Mouse (Mus musculus) ES-E14 (cell line): Measurements from ENCODE around the gene Zfhx3. TPM values are rescaled to one million over a fixed set of nuclear protein-coding genes. Genes with fewer than 3 reads are reported as not detected.

Experiments used
- DNase-seq: peaks from one replicate; pipeline ENCODE4 v3.0.0-alpha.2; 2013; ENCODE audit warnings: low read depth, low spot score
- H3K27ac ChIP-seq: 2 replicates; pipeline ENCODE4 v1.5.1; 2012; ENCODE audit warnings: low read depth, mild to moderate bottlenecking, low read length, moderate library complexity, mixed read lengths; ENCODE audit not compliant: poor library complexity, insufficient read depth, severe bottlenecking
- H3K36me3 ChIP-seq: 2 replicates; pipeline ENCODE4 v1.6.1; 2012; ENCODE audit warnings: mild to moderate bottlenecking, low read length, moderate library complexity, mixed read lengths; ENCODE audit not compliant: control insufficient read depth, poor library complexity, insufficient read depth, severe bottlenecking
- H3K4me1 ChIP-seq, 2 experiments: fragments of 150-350 bp in 1 of 2; sonication (generic) in 1 of 2; 2 replicates each; pipeline ENCODE4 v1.6.1; 2012; ENCODE audit warnings: low read length in 2 of 2, mild to moderate bottlenecking in 1 of 2, mixed read lengths in 1 of 2; ENCODE audit not compliant: control insufficient read depth in 2 of 2, insufficient read depth in 2 of 2, poor library complexity in 1 of 2
- H3K4me3 ChIP-seq, 2 experiments: fragments of 150-350 bp in 1 of 2; sonication (generic) in 1 of 2; 2 replicates each; pipeline ENCODE4 v1.5.1; 2012; ENCODE audit warnings: low read length in 2 of 2, low read depth in 1 of 2, mild to moderate bottlenecking in 1 of 2, mixed read lengths in 1 of 2; ENCODE audit not compliant: insufficient read depth in 1 of 2, poor library complexity in 1 of 2, severe bottlenecking in 1 of 2
- H3K9ac ChIP-seq: 2 replicates; pipeline ENCODE4 v1.6.1; 2012; ENCODE audit warnings: low read depth, mild to moderate bottlenecking, low read length, mixed read lengths; ENCODE audit not compliant: poor library complexity, insufficient read depth, severe bottlenecking
- H3K9me3 ChIP-seq: fragments of 150-350 bp; sonication (generic); 2 replicates; pipeline ENCODE4 v1.6.1; 2012; ENCODE audit warnings: low read depth, mild to moderate bottlenecking, low read length; ENCODE audit not compliant: control insufficient read depth, insufficient read depth
- CHD2 ChIP-seq: IDR thresholded peaks from 2 replicates; pipeline ENCODE4 v1.6.1; 2014; ENCODE audit warnings: mild to moderate bottlenecking, low read depth, low read length, inconsistent platforms
- HCFC1 ChIP-seq: IDR thresholded peaks from 2 replicates; pipeline ENCODE4 v1.6.1; 2012; ENCODE audit warnings: low read length, inconsistent platforms, borderline replicate concordance; ENCODE audit not compliant: insufficient read depth
- MAFK ChIP-seq: IDR thresholded peaks from 2 replicates; pipeline ENCODE4 v1.6.1; 2014; ENCODE audit warnings: mild to moderate bottlenecking, low read depth, low read length, inconsistent platforms; ENCODE audit not compliant: insufficient read depth
- ZC3H11A ChIP-seq: IDR thresholded peaks from 2 replicates; pipeline ENCODE4 v1.6.1; 2012; ENCODE audit warnings: low read depth, mild to moderate bottlenecking, inconsistent platforms, low read length, borderline replicate concordance
- ZNF384 ChIP-seq: IDR thresholded peaks from 2 replicates; pipeline ENCODE4 v1.6.1; 2012; ENCODE audit warnings: low read depth, low read length, inconsistent platforms
- in situ Hi-C, 2 experiments: fragments of 600-800 bp; cut with MboI; formaldehyde crosslinking; loops; one replicate each; pipeline ENCODE4 v1.15.1; 2025; ENCODE audit warnings: low sequenced_read_pairs in 2 of 2, inconsistent platforms in 1 of 2; ENCODE audit not compliant: unreplicated experiment in 2 of 2
- total RNA-seq: library from RNA; depleted of rRNA; stranded (reverse); fragments of 300-350 nt; gene quantifications from 2 replicates; pipeline ENCODE4 v1.2.3, GENCODE M21; 2012

The Zfhx3 gene
- total RNA-seq, 1 experiment: 8.8 TPM

DNA sequence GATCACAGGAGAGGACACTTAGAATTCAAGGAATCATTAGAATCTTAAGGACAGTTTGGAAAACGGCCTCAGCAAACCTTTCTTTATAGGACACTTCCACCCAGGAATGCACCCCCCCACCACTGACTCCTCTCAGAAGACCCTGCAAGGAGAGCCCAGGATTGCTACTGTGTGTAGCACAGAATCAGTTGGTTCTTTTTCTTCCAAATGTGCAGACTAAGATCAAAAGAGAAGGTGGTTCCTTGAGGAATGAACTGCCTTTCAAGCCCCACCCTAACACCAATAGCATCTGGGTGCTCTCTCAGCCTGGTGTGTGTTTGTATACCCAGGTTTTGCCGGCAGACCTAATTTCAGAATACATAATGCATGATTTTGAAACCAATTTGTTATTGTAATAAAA is 279.6 kb downstream of the Zfhx3 start:
- no peak for DNase-seq
- no peaks in the 10 kb centered on the region for H3K36me3 ChIP-seq
- 0 out of 4 replicates have a peak, but pooled peaks cover 0 to 2% of the 10 kb centered on the region in 2 experiments for H3K4me1 ChIP-seq
- no peaks in the 10 kb centered on the region for H3K9me3 ChIP-seq
- TF ChIP-seq ZNF384 (no peak), MAFK (no peak), ZC3H11A (no peak), CHD2 (no peak), HCFC1 (no peak)
- no peak overlapping the region for H3K4me3 ChIP-seq
- no peak overlapping the region for H3K9ac ChIP-seq
- in situ Hi-C loops: no loop called here
- no peak overlapping the region for H3K27ac ChIP-seq

DNA sequence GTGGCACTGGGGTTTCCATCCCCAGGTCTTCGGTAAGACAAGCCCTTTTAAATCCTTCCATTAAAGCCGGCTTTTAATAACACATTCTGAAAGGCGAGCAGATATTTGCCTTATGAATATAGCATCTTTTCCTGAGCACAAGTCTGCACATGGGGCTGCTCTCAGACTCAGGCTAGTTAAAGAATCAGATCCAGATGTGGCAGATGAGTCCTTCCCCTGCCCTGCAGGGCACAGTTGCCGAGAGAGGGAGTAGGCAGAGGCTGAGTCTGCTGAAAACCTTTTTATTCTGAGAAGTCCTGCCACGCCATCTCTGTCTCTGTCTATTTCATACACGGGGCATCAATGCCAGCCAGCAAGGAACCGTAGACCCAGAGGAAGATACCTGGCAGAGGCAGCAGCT is 289.9 kb downstream of the Zfhx3 start:
- Histone ChIP-seq H3K27ac (no peak overlapping the region), H3K9me3 (no peaks in the 10 kb centered on the region), H3K9ac (no peak overlapping the region), H3K4me1 (no peaks in the 10 kb centered on the region), H3K36me3 (no peaks in the 10 kb centered on the region), H3K4me3 (no peak overlapping the region)
- DNase-seq: no peak
- TF ChIP-seq ZC3H11A: no peak
- no peak for TF ChIP-seq CHD2
- no peak for TF ChIP-seq HCFC1
- no peak for TF ChIP-seq ZNF384
- TF ChIP-seq MAFK: no peak
- in situ Hi-C loops: no loop called here

DNA sequence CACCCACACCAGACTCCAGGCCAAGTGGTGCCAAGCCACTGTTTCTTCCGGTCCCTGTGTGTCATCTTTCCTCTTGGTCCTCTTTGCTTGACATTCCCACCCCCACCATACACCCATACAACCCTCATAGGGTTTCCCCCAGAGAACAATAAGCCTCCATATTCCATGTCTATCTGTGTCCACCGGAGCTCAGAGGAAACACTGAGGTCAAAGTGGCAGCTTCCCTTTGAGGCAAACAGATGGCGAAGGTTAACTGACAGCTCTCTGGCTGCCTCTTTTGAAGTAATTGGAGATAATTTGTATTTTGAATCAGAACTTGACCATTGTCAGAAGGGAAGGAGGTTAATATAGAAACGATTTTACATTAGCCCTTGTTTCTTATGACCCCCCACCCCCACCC is 292.0 kb downstream of the Zfhx3 start:
- Histone ChIP-seq H3K4me1 (no peaks in the 10 kb centered on the region), H3K9ac (no peak overlapping the region), H3K4me3 (no peak overlapping the region), H3K36me3 (no peaks in the 10 kb centered on the region), H3K9me3 (no peaks in the 10 kb centered on the region), H3K27ac (no peak overlapping the region)
- DNase-seq: no peak
- no peak for TF ChIP-seq CHD2
- in situ Hi-C loops: no loop called here

DNA sequence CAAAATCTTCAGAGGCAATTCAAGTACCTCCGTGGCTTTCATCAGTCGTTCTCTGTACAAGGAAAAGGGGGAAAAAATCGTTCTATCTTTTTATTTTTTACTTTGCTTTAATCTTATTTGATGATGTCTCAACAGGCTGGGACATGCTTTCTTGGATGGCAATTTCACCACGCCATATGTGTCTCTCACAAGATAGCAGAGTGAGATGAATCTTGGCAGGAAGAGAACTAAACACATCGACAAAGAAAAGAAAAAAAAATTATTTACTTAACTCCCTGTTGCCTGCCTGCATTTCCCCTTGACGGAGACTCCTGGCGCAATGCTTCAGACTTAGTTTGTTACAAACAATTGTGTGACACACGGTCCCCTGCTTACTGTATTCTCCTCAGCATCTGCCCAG is 294.3 kb downstream of the Zfhx3 start:
- Histone ChIP-seq H3K9me3 (no peaks in the 10 kb centered on the region), H3K4me3 (no peak overlapping the region), H3K27ac (no peak overlapping the region), H3K36me3 (no peaks in the 10 kb centered on the region), H3K9ac (no peak overlapping the region), H3K4me1 (no peaks in the 10 kb centered on the region)
- in situ Hi-C loops: no loop called here
- DNase-seq: no peak
- no peak for TF ChIP-seq MAFK
- no peak for TF ChIP-seq HCFC1
- TF ChIP-seq ZNF384: no peak
- no peak for TF ChIP-seq ZC3H11A
- no peak for TF ChIP-seq CHD2

DNA sequence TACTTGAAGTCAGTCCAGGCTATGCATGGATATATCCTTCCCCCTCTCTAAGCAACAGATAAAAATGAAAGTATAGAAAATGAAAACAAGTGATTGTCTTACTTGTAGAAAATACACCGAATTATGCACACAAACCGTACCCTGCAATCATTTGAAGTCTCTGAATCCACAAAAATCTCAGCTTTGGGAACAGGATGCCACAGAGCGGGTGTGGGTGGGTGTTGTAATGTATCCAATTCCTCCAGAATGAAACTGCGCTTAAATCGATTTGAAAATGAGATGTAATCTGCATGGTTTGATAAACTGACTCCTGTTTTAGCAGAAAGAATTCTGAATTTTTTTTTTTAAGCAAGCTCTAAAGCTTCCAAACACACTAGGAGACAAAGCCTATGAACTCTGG is 297.1 kb downstream of the Zfhx3 start:
- DNase-seq: no peak
- H3K4me3 ChIP-seq: no peak overlapping the region
- H3K36me3 ChIP-seq: no peaks in the 10 kb centered on the region
- H3K9me3 ChIP-seq: no peaks in the 10 kb centered on the region
- in situ Hi-C loops: no loop called here
- H3K4me1 ChIP-seq: no peaks in the 10 kb centered on the region
- no peak overlapping the region for H3K27ac ChIP-seq
- no peak overlapping the region for H3K9ac ChIP-seq
- TF ChIP-seq MAFK (no peak), ZNF384 (no peak), CHD2 (no peak), HCFC1 (no peak), ZC3H11A (no peak)
